Mouse (Mus musculus): Measurements from ENCODE around the gene Ccl6.

DNA sequence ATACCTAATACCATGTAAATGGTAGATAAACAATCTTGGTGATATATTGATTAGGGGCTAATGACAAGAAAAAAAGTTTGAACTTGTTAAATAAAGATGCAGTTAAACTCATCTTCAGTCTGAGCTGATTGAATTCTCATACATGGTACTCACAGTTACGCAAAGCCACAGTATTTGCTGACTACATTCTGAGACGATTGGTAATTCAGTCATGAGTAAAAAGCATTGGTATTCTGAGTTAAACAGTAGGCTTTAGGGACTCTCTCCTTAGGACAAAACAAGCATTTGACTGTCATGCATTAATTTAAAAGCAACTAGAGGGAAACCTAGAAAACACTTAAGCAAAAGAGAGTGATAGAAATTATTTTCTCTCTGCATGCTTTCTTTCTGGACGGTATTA, 30.7 kb upstream of the Ccl6 start:
- no peak for TF ChIP-seq CTCF (IDR thresholded peaks at IDR 0.05; ENCODE audit: extremely low read depth, insufficient read depth, low read length)
- no peak for TF ChIP-seq POLR2A (IDR thresholded peaks at IDR 0.05; ENCODE audit: extremely low read depth, insufficient read depth, low read length)

All from cortical plate, adult 2 months (tissue).